Mouse (Mus musculus) hindbrain, embryonic 14.5 days (tissue): Measurements from ENCODE around the gene Igsf10. TPM values are rescaled to one million over a fixed set of nuclear protein-coding genes. Genes with fewer than 3 reads are reported as not detected.

Experiments used
- polyA plus RNA-seq: library from polyadenylated mRNA; unstranded; fragments of >200 nt; fragmentation: Nextera tagmentation; extraction: Ambion mirVana; gene quantifications from 2 replicates; pipeline ENCODE4 v1.2.1, GENCODE M21; 2014

The Igsf10 gene
- polyA plus RNA-seq, 1 experiment from 2014 or later: 4.1 TPM

Other genes starting within 250 kb of the Igsf10 start
- 0.81 and 1.3 TPM in 2 replicates for gene Gpr171, start 242.6 kb downstream of the Igsf10 start, polyA plus RNA-seq
- 4.0 and 4.4 TPM in 2 replicates for gene P2ry14, start 190.8 kb downstream of the Igsf10 start, polyA plus RNA-seq
- gene Gpr87, start 149.3 kb downstream of the Igsf10 start, polyA plus RNA-seq: 0.13 TPM in 1 of 2 replicates, not detected in the other
- 1.7 and 2.4 TPM in 2 replicates for gene P2ry13, start 133.5 kb downstream of the Igsf10 start, polyA plus RNA-seq
- 10.0 and 10.1 TPM in 2 replicates for gene P2ry12, start 81.5 kb downstream of the Igsf10 start, polyA plus RNA-seq